Mouse (Mus musculus) embryo, embryonic 10 days (tissue): Measurements from ENCODE around the gene Psmb9.

ENCODE experiments used
- DNase-seq: peaks from one replicate; pipeline ENCODE4 v3.0.0-alpha.2; 2015; ENCODE audit warnings: low spot score

Psmb9 gene

GRCm38 (mm10) chr17:34138655-34139054 lies 48.9 kb downstream of the Psmb9 start:
- DNase-seq: no peak

GRCm38 (mm10) chr17:34137601-34138000 lies 50.0 kb downstream of the Psmb9 start:
- no peak for DNase-seq

- DNase-seq: peak; percentile 95
Measured at GRCm38 (mm10) chr17:34135297-34136224, 52.0 kb downstream of the Psmb9 start.

- no peak for DNase-seq
Measured at GRCm38 (mm10) chr17:34134451-34134850, 53.1 kb downstream of the Psmb9 start.

- no peak for DNase-seq
Measured at GRCm38 (mm10) chr17:34133289-34133688, 54.3 kb downstream of the Psmb9 start.
